20 mouse cellular contexts compared by ENCODE assay signal in genomic region chr14:17409497-17409896, GRCm38 (mm10).
"Had no signal": no experiment of that assay in that cellular context is flagged by ENCODE, and none has a peak within 500 bp of the region (broad histone marks: within the 10 kb centered on the region; RNA-seq: fewer than 3 reads in every experiment).

No protein-coding gene starts in this region.

- H3K9me3 ChIP-seq: limb, embryonic 10.5 days; limb, embryonic 13.5 days; liver, embryonic 12.5 days; liver, embryonic 15.5 days; midbrain, embryonic 12.5 days; midbrain, embryonic 15.5 days; neural tube, embryonic 12.5 days; neural tube, embryonic 15.5 days had no signal

- ATAC-seq: liver, embryonic 12.5 days; midbrain, embryonic 15.5 days had no signal

- H3K4me2 ChIP-seq: limb, embryonic 13.5 days; liver, embryonic 12.5 days; liver, embryonic 15.5 days; midbrain, embryonic 12.5 days; midbrain, embryonic 15.5 days; neural tube, embryonic 12.5 days; neural tube, embryonic 15.5 days had no signal

- H3K4me1 ChIP-seq: liver, embryonic 12.5 days; liver, embryonic 15.5 days; midbrain, embryonic 12.5 days; midbrain, embryonic 15.5 days; neural tube, embryonic 12.5 days; neural tube, embryonic 15.5 days had no signal

- DNase-seq: kidney, adult 18-20 months; kidney, adult 9 months; kidney, postnatal 14 days; kidney, postnatal 4 days; liver; lung, adult 2 months; lung, postnatal 10 days; lung, postnatal 4 days; retina, postnatal 1 day; right cerebral cortex, postnatal 25 days; thymus, adult 18-20 months; thymus, postnatal 36 days had no signal

- H3K4me3 ChIP-seq: limb, embryonic 10.5 days; limb, embryonic 13.5 days; liver, embryonic 12.5 days; liver, embryonic 15.5 days; midbrain, embryonic 12.5 days; midbrain, embryonic 15.5 days; neural tube, embryonic 12.5 days; neural tube, embryonic 15.5 days had no signal

- H3K27ac ChIP-seq: limb, embryonic 10.5 days; limb, embryonic 13.5 days; liver, embryonic 12.5 days; liver, embryonic 15.5 days; midbrain, embryonic 12.5 days; midbrain, embryonic 15.5 days; neural tube, embryonic 12.5 days; neural tube, embryonic 15.5 days had no signal

- H3K9ac ChIP-seq: limb, embryonic 13.5 days; liver, embryonic 12.5 days; liver, embryonic 15.5 days; midbrain, embryonic 12.5 days; midbrain, embryonic 15.5 days; neural tube, embryonic 12.5 days; neural tube, embryonic 15.5 days had no signal

- H3K27me3 ChIP-seq: limb, embryonic 13.5 days; liver, embryonic 12.5 days; liver, embryonic 15.5 days; midbrain, embryonic 12.5 days; midbrain, embryonic 15.5 days; neural tube, embryonic 12.5 days; neural tube, embryonic 15.5 days had no signal

- H3K36me3 ChIP-seq: limb, embryonic 10.5 days; limb, embryonic 13.5 days; liver, embryonic 12.5 days; liver, embryonic 15.5 days; midbrain, embryonic 12.5 days; midbrain, embryonic 15.5 days; neural tube, embryonic 12.5 days; neural tube, embryonic 15.5 days had no signal
